Mouse (Mus musculus) olfactory bulb, adult 2 months (tissue): Measurements from ENCODE around the gene Hoxc10.

Experiments used
- CTCF ChIP-seq: fragments of 200-500 bp; IDR thresholded peaks from 2 replicates; pipeline ENCODE4 v1.5.1; 2012; ENCODE audit warnings: low read depth, mild to moderate bottlenecking, low read length, moderate library complexity; ENCODE audit not compliant: insufficient read depth
- POLR2A ChIP-seq: fragments of 200-500 bp; IDR thresholded peaks from 2 replicates; pipeline ENCODE4 v1.6.1; 2012; ENCODE audit warnings: mild to moderate bottlenecking, low read depth, low read length, moderate library complexity; ENCODE audit not compliant: insufficient read depth

- TF ChIP-seq POLR2A (no peak), CTCF (no peak)
These were observed 14.3 kb downstream of the Hoxc10 start for GRCm38 (mm10) chr15:102980912-102981311.
